Mouse (Mus musculus): Measurements from ENCODE around the gene Gm36079. TPM values are rescaled to one million over a fixed set of nuclear protein-coding genes. Genes with fewer than 3 reads are reported as not detected.
"Not testable (repeated sequence)": the region's sequence is repeated elsewhere in the genome, so short reads cannot be mapped to it uniquely, and the experiment has no call there.

The Gm36079 gene
- polyA plus RNA-seq (2012; rRNA removed): not detected in 2 replicates

DNA sequence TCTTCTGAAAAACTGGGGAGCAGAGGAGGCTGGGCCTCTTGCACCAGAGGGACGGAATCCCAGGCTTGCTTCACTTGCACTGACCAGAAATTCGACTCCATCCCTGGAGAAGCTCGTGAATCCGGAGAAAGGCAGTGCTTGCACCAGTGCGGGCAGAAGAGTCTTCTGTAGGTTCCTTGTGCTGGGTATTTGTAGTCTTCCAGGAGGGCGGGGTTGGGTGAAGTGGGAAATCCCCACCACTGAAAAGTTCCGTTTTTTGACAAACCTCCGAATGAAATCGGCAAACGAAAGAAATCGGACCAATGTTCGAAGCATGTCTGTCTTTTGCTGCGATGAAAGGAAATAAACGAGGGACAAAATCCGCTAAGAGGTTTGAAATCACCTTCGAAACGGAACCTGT is at the start of gene Gm36079:
TSS of gene Gm36079 (minus strand) at position 101 of the 400 bp plus-strand sequence.
- DNase-seq (ENCODE audit: low read depth): not testable (repeated sequence)

DNA sequence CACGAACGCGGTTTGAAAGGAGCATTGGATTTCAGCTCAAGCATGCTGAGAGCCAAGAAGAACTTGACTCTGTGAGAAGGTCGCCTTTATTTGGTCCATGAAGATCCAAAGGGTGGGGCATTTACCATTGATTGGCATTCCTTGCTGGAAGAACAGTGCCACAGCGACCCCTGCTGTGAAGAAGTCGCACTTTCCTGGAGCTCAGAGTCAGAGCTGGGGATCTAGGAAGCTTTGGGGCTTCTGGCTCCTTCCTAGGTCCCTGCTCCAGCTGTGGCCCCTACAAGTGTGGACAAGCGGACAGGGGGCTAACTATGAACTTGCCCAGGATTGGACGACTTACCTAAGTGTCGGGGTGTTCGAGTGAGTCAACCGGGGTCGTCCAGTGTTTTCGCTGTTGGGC is 44.1 kb upstream of the Gm36079 start:
- DNase-seq (ENCODE audit: low read depth): not testable (repeated sequence)

GRCm38 (mm10) chr13:120070012-120070598 is 43.3 kb upstream of the Gm36079 start:
- not testable (repeated sequence) for DNase-seq (ENCODE audit: low read depth)

- DNase-seq (ENCODE audit: low read depth): not testable (repeated sequence)
These were observed 36.8 kb upstream of the Gm36079 start for GRCm38 (mm10) chr13:120063439-120064089.

DNA sequence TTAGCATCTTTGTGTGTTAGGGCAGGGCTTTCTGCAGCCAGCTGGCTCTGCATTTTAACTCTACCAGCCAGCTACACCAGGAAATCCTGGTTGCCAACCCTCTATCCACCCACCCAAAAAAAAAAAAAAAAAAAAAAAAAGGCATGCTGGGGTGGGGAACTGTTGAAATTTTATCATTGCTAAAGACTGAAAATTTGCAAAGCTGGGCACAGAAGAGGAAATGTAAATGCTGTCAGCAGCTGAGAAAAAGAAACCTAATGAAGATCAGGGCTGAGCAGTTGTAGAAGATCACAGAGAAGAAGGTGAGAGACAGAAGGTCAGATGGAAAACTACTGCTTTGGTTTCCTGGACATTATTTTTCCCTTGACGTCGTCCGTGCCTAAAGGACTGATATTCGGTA is 36.1 kb upstream of the Gm36079 start:
- DNase-seq (ENCODE audit: low read depth): not testable (repeated sequence)

- not testable (repeated sequence) for DNase-seq (ENCODE audit: low read depth)
These were observed 25.3 kb upstream of the Gm36079 start, which contains the start of gene Gm21188 for GRCm38 (mm10) chr13:120052085-120052484. TSS of gene Gm21188 (minus strand) at chr13:120052194.

GRCm38 (mm10) chr13:120048608-120049007 is 21.8 kb upstream of the Gm36079 start:
- not testable (repeated sequence) for DNase-seq (ENCODE audit: low read depth)

DNA sequence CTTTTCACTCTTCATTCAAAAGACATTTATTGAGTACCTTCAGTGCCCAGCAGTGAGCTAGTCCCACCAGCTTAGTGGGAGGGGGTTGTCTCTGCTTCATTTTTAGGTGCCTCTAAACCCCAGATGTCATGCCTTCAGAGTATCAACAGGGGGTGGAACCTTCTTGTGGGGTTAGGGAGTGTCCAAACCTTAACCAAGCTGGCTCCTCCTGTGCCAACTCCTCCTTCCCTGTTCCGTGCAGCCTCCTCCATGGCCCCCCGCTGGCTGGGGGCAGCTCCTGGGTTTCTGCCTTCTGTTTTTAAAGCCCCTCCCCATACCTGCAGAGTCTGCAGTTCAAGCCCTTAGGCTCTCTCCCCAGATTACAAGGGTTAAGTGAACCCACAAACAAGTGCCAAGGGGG is 21.4 kb upstream of the Gm36079 start:
- not testable (repeated sequence) for DNase-seq (ENCODE audit: low read depth)

DNA sequence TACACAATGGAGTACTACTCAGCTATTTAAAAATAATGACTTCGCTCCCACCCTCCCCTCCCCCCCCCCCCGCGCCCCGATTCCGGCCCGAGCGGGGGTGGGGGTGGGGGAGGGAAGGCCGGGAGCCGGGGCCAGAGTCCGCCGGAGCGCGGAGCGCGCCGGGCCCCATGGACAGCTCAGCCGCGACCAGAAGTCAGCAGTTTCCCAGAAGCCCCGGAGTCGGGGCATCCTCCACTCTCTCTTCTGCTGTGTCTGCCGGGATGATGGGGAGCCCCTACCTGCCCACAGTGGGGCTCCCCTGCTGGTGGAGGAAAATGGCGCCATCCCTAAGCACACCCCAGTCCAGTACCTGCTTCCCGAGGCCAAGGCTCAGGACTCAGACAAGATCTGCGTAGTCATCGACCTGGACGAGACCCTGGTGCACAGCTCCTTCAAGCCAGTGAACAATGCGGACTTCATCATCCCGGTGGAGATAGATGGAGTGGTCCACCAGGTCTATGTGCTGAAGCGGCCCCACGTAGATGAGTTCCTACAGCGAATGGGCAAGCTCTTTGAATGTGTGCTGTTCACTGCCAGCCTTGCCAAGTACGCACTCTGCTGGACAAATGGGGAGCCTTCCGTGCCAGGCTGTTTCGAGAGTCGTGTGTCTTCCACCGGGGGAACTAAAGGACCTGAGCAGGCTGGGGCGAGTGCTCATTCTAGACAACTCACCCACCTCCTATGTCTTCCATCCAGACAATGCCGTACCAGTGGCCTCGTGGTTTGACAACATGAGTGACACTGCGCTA is 19.8 kb upstream of the Gm36079 start:
- DNase-seq (ENCODE audit: low read depth): not testable (repeated sequence)

DNA sequence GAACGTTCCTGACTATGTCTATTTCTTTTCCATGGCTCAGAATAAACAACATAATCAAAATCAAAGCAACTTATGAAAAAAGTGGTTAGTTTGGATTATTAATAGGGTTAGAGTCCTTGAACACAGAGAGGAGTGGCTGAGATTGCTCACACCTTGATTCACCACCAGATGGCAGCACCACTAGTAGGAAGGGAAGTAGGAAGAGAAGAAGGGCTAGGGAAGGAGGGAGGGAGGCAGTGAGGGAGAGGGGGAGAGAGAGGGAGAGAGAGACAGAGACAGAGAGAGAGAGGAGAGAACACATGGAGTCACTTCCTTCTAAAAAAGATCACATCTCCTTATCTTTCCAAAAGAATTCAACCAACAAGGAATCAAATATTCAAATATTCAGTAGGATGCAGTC is 14.3 kb upstream of the Gm36079 start:
- DNase-seq (ENCODE audit: low read depth): not testable (repeated sequence)

- DNase-seq (ENCODE audit: low read depth): not testable (repeated sequence)
These were observed 11.1 kb upstream of the Gm36079 start for GRCm38 (mm10) chr13:120037881-120038280.

DNA sequence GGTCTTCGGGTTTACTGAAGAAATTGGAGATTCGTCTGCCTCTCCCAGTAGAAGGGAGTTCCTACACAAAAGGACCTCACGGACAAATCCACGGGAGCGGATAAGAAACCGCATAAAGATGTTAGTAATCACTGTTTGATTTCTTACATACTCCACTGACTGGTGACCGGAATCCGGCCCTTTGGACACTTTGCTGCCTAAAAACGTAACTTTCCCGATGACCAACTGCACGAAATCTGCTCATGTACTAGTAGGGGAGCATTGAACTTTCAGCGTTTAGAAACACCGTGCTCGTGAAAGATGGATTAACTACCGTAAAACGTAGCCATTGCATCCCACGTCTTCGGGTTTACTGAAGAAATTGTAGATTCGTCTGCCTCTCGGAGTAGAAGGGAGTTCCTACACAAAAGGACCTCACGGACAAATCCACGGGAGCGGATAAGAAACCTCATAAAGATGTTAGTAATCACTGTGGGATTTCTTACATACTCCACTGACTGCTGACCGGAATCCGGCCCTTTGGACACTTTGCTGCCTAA is 9.8 kb upstream of the Gm36079 start:
- not testable (repeated sequence) for DNase-seq (ENCODE audit: low read depth)

GRCm38 (mm10) chr13:120035151-120035550 is 8.3 kb upstream of the Gm36079 start:
- not testable (repeated sequence) for DNase-seq (ENCODE audit: low read depth)

GRCm38 (mm10) chr13:120034637-120035036 is 7.8 kb upstream of the Gm36079 start:
- not testable (repeated sequence) for DNase-seq (ENCODE audit: low read depth)

DNA sequence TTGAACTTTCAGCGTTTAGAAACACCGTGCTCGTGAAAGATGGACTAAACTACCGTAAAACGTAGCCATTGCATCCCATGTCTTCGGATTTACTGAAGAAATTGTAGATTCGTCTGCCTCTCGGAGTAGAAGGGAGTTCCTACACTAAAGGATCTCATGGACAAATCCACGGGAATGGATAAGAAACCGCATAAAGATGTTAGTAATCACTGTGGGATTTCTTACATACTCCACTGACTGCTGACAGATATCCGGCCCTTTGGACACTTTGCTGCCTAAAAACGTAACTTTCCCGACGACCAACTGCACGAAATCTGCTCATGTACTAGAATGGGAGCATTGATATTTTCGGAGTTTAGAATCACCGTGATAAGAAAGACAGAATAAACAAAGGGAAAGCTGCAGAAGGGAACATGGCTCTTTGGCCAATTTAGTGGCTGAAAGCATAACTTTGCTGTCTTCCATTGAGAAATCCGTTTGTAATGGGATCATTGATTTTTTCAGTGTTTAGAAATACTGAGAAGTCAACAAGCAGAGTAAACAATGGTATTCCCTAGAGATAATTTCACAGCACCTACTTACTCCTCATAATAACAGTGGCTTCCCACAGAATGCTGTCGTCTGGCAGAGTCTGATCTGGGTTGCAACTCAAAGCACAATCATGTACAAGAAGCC is 6.8 kb upstream of the Gm36079 start:
- not testable (repeated sequence) for DNase-seq (ENCODE audit: low read depth)

DNA sequence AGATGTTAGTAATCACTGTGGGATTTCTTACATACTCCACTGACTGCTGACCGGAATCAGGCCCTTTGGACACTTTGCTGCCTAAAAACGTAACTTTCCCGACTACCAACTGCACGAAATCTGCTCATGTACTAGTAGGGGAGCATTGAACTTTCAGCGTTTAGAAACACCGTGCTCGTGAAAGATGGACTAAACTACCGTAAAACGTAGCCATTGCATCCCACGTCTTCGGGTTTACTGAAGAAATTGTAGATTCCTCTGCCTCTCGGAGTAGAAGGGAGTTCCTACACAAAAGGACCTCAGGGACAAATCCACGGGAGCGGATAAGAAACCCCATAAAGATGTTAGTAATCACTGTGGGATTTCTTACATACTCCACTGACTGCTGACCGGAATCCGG is 4.9 kb upstream of the Gm36079 start:
- not testable (repeated sequence) for DNase-seq (ENCODE audit: low read depth)

- not testable (repeated sequence) for DNase-seq (ENCODE audit: low read depth)
These were observed 557 bp upstream of the Gm36079 start for GRCm38 (mm10) chr13:120027368-120027767.

DNA sequence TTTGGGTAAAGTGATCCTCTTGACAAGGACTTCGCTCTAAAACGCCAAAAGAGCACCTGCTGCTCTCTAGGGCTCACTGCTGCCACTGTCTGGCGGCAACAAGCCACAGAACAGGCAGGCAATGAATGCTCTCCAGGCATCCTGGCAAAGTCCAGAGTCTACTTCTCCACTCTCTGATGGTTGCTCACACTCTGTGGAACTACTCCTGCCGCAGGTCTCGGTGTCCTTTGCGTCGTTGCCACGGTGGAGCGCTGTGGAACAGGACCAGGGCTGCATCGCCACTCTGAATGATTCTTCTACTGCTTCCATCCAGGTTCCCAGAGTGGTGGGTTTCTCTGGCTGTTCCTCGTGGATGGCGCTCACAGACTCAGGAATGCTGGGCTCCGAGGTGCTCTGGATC is 438 bp downstream of the Gm36079 start:
- not testable (repeated sequence) for DNase-seq (ENCODE audit: low read depth)

DNA sequence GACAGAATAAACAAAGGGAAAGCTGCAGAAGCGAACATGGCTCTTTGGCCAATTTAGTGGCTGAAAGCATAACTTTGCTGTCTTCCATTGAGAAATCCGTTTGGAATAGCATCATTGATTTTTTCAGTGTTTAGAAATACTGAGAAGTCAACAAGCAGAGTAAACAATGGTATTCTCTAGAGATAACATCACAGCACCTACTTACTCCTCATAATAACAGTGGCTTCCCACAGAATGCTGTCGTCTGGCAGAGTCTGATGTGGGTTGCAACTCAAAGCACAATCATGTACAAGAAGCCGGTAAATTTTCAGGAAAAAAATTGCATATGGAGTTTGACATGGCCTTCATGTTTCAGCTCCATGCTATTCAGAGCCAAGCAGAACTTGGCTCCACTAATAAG is 1.2 kb downstream of the Gm36079 start:
- not testable (repeated sequence) for DNase-seq (ENCODE audit: low read depth)

DNA sequence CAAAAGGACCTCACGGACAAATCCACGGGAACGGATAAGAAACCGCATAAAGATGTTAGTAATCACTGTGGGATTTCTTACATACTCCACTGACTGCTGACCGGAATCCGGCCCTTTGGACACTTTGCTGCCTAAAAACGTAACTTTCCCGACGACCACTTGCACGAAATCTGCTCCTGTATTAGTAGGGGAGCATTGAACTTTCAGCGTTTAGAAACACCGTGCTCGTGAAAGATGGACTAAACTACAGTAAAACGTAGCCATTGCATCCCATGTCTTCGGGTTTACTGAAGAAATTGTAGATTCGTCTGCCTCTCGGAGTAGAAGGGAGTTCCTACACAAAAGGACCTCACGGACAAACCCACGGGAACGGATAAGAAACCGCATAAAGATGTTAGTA is 1.8 kb downstream of the Gm36079 start:
- DNase-seq (ENCODE audit: low read depth): not testable (repeated sequence)

DNA sequence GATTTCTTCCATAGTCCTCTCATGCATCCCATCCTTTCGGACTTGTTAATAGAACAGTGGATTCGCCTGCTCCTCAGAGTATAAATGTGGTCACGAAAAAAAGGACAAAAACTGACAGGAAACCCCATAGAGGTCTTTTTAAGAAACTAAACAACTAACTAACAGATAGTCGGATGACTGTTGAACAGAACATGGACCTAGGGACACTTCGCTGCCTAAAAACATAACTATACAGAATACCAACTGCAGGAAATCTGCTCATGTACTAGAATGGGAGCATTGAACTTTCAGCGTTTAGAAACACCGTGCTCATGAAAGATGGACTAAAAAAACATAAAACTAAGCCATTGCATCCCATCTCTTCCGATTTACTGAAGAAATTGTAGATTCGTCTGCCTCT is 2.2 kb downstream of the Gm36079 start:
- not testable (repeated sequence) for DNase-seq (ENCODE audit: low read depth)

- not testable (repeated sequence) for DNase-seq (ENCODE audit: low read depth)
These were observed 5.3 kb downstream of the Gm36079 start for GRCm38 (mm10) chr13:120021477-120021876.

Data from gonadal fat pad, adult 2 months (tissue).